Mouse (Mus musculus) MEL (cell line): ENCODE measurements around the gene Myo1c. TPM values are rescaled to one million over a fixed set of nuclear protein-coding genes. Genes with fewer than 3 reads are reported as not detected.
A peak's percentile ranks its signal among the peaks of the same experiment; 100 is the strongest.

ENCODE experiments used
- DNase-seq: peaks from one replicate; pipeline ENCODE4 v3.0.0; 2011; ENCODE audit warnings: low read depth, low spot score
- H3K27ac ChIP-seq: 2 replicates; pipeline ENCODE4 v1.5.1; 2012; ENCODE audit warnings: low read depth, mild to moderate bottlenecking, control low read depth, low read length, moderate library complexity; ENCODE audit not compliant: control insufficient read depth
- H3K27me3 ChIP-seq, 2 experiments: fragments of 150-350 bp in 1 of 2; sonication (generic) in 1 of 2; 2 replicates each; pipeline ENCODE4 v1.6.1; 2012; ENCODE audit warnings: low read length in 2 of 2, mild to moderate bottlenecking in 2 of 2, improper control_type of control experiment in 1 of 2, moderate library complexity in 1 of 2; ENCODE audit not compliant: insufficient read depth in 2 of 2, control insufficient read depth in 1 of 2
- H3K36me3 ChIP-seq, 2 experiments: 2 replicates each; pipeline ENCODE4 v1.6.1; 2012 to 2014; ENCODE audit warnings: low read length in 2 of 2, improper control_type of control experiment in 1 of 2, inconsistent platforms in 1 of 2, mild to moderate bottlenecking in 1 of 2; ENCODE audit not compliant: insufficient read depth in 2 of 2, control insufficient read depth in 1 of 2
- H3K4me1 ChIP-seq, 2 experiments: fragments of 150-350 bp in 1 of 2; sonication (generic) in 1 of 2; 2 replicates each; pipeline ENCODE4 v1.6.1; 2012; ENCODE audit warnings: low read length in 2 of 2, improper control_type of control experiment in 1 of 2, mild to moderate bottlenecking in 1 of 2; ENCODE audit not compliant: insufficient read depth in 2 of 2, control insufficient read depth in 1 of 2
- H3K4me3 ChIP-seq, 2 experiments: fragments of 150-350 bp in 1 of 2; sonication (generic) in 1 of 2; 2 replicates each; pipeline ENCODE4 v1.5.1; 2012; ENCODE audit warnings: low read depth in 2 of 2, low read length in 2 of 2, mild to moderate bottlenecking in 2 of 2, moderate library complexity in 2 of 2, control low read depth in 1 of 2, improper control_type of control experiment in 1 of 2; ENCODE audit not compliant: control insufficient read depth in 1 of 2, insufficient read depth in 1 of 2
- H3K79me2 ChIP-seq: 2 replicates; pipeline ENCODE4 v1.6.1; 2012; ENCODE audit warnings: mild to moderate bottlenecking, low read length, moderate library complexity; ENCODE audit not compliant: control insufficient read depth, poor library complexity, insufficient read depth
- H3K9ac ChIP-seq: 2 replicates; pipeline ENCODE4 v1.6.1; 2012; ENCODE audit warnings: low read depth, mild to moderate bottlenecking, control low read depth, low read length, moderate library complexity; ENCODE audit not compliant: control insufficient read depth, poor library complexity, severe bottlenecking
- H3K9me3 ChIP-seq: fragments of 150-350 bp; sonication (generic); replicated peaks from 2 replicates; pipeline ENCODE4 v1.6.1; 2012; ENCODE audit warnings: mild to moderate bottlenecking, low read length, improper control_type of control experiment, moderate library complexity; ENCODE audit not compliant: insufficient read depth
- CHD1 ChIP-seq: IDR thresholded peaks from 2 replicates; pipeline ENCODE4 v1.6.1; 2012; ENCODE audit warnings: low read depth, mild to moderate bottlenecking, inconsistent platforms, low read length, improper control_type of control experiment
- EP300 ChIP-seq, 2 experiments: IDR thresholded peaks; 2 replicates each; pipeline ENCODE4 v1.6.1; 2011; ENCODE audit warnings: improper control_type of control experiment in 2 of 2, low read length in 2 of 2, low read depth in 1 of 2, mild to moderate bottlenecking in 1 of 2
- ETS1 ChIP-seq: IDR thresholded peaks from 2 replicates; pipeline ENCODE4 v1.6.1; 2012; ENCODE audit warnings: low read depth, mild to moderate bottlenecking, inconsistent platforms, low read length, improper control_type of control experiment, moderate library complexity
- GABPA ChIP-seq: IDR thresholded peaks from 2 replicates; pipeline ENCODE4 v1.6.1; 2012; ENCODE audit warnings: low read depth, mild to moderate bottlenecking, inconsistent platforms, low read length, improper control_type of control experiment, moderate library complexity
- MAFK ChIP-seq: IDR thresholded peaks from 2 replicates; pipeline ENCODE4 v1.6.1; 2011; ENCODE audit warnings: low read depth, mild to moderate bottlenecking, low read length, improper control_type of control experiment, borderline replicate concordance
- MYB ChIP-seq: IDR thresholded peaks from 2 replicates; pipeline ENCODE4 v1.6.1; 2011; ENCODE audit warnings: mild to moderate bottlenecking, low read depth, low read length, improper control_type of control experiment
- NELFE ChIP-seq: IDR thresholded peaks from 2 replicates; pipeline ENCODE4 v1.6.1; 2011; ENCODE audit warnings: low read depth, low read length, improper control_type of control experiment
- POLR2A ChIP-seq, 2 experiments: IDR thresholded peaks; 2 replicates each; pipeline ENCODE4 v1.6.1; 2011 to 2012; ENCODE audit warnings: low read length in 2 of 2, mild to moderate bottlenecking in 2 of 2, control low read depth in 1 of 2, improper control_type of control experiment in 1 of 2, low read depth in 1 of 2, moderate library complexity in 1 of 2; ENCODE audit not compliant: control insufficient read depth in 1 of 2, insufficient read depth in 1 of 2, poor library complexity in 1 of 2
- RCOR1 ChIP-seq: IDR thresholded peaks from 2 replicates; pipeline ENCODE4 v1.6.1; 2012; ENCODE audit warnings: low read depth, mild to moderate bottlenecking, inconsistent platforms, low read length, improper control_type of control experiment
- SMC3 ChIP-seq: IDR thresholded peaks from 2 replicates; pipeline ENCODE4 v1.6.1; 2011; ENCODE audit warnings: low read depth, low read length, improper control_type of control experiment
- TAL1 ChIP-seq: IDR thresholded peaks from 2 replicates; pipeline ENCODE4 v1.6.1; 2012; ENCODE audit warnings: mild to moderate bottlenecking, inconsistent platforms, low read length, moderate library complexity, mixed read lengths
- USF1 ChIP-seq: IDR thresholded peaks from 2 replicates; pipeline ENCODE4 v1.6.1; 2014; ENCODE audit warnings: low read depth, mild to moderate bottlenecking, inconsistent platforms, low read length, improper control_type of control experiment, moderate library complexity
- USF2 ChIP-seq, 2 experiments: IDR thresholded peaks; 2 replicates each; pipeline ENCODE4 v1.6.1; 2011 to 2012; ENCODE audit warnings: improper control_type of control experiment in 2 of 2, low read length in 2 of 2, borderline replicate concordance in 1 of 2, inconsistent platforms in 1 of 2, low read depth in 1 of 2, mild to moderate bottlenecking in 1 of 2; ENCODE audit not compliant: insufficient read depth in 1 of 2
- ZMIZ1 ChIP-seq: IDR thresholded peaks from 2 replicates; pipeline ENCODE4 v1.6.1; 2012; ENCODE audit warnings: low read depth, mild to moderate bottlenecking, inconsistent platforms, low read length, improper control_type of control experiment, moderate library complexity
- polyA plus RNA-seq, 2 experiments: library from polyadenylated mRNA; stranded (reverse) in 1 of 2; unstranded in 1 of 2; fragments of >175 nt in 1 of 2; fragments of >200 nt in 1 of 2; gene quantifications; 2 replicates each; pipeline versions ENCODE4 v1.2.1 to v1.2.4; 2012; ENCODE audit warnings: low replicate concordance in 2 of 2, low read depth in 1 of 2; ENCODE audit not compliant: insufficient read length in 2 of 2, insufficient read depth in 1 of 2, missing spikeins in 1 of 2
- total RNA-seq: library from RNA; depleted of rRNA; stranded (reverse); fragments of 300-350 nt; gene quantifications from 2 replicates; pipeline ENCODE4 v1.2.3, GENCODE M21; 2012

The Myo1c gene
- total and polyA plus RNA-seq, 3 experiments: 33.2 to 45.6 TPM; not detected in 1

DNA sequence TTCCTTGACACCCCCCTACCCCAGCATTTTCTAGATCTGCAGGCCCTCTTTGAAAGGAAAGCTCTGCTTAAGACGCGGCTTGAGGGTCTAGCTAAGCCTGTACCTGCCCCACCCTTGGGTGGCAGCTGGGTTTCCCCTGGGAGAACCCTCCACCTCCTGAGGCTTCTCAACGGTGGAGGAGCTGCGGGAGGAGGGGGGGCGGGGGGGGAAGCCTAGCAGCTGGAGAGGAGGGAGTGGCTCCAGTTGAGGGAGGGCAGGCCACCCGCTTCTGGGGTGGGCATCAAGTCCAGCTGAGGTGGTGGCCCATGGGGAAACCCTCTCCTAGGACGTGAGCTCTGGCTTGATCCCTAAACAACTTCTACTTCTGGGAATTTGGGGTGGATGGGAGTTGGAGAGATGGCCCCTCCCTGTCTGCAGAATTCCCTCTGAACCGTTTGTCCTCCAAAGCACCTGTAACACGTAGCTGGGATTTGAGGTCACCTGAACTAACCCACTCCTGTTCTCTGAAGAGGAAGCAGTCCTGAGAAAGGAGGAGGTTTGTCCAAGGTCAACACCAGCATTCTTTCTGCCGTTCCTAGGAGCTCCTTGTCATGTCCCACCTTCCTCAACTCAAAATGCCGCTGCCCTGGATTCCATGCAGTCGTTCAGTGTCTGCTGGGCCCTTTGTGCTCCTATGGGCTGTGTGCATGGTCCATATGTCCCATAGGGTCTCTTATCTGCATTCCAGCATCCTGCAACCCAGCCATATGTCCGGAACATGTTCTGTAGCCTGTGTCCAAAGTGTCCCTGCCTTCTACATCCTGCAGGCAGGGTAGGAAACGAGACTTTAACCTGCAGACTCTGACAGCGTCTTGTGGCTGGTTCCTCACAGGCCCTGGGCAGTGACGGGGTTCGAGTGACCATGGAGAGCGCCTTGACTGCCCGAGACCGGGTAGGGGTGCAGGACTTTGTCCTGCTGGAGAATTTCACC, 6.6 kb downstream of the Myo1c start:
- H3K27ac ChIP-seq: no peak overlapping the region

DNA sequence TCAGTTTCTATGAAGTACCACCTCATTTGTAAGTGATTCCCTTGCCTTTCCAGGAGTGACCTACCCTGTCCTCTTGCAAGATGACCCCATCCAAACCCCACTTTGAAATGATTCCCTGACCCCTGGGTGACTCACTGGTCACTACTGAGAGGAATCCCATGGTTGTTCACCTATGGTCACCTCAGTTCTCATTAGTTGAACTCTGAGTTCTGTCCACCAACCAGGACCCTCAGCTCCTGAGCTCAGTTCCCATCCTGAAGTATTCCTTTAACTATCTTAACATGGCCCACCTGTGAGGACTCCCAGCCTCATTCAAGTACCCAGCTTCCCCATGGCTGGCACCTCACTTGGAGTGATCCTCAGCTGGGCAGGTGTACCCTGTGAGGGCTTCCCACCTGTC, 7.5 kb downstream of the Myo1c start:
- peaks cover 4 to 11% of the 10 kb centered on the region in 2 experiments for H3K4me1 ChIP-seq
- H3K36me3 ChIP-seq: peaks cover 0 to 3% of the 10 kb centered on the region in 2 experiments
- H3K27me3 ChIP-seq: no peaks in the 10 kb centered on the region
- H3K79me2 ChIP-seq: peaks cover 7% of the 10 kb centered on the region
- H3K27ac ChIP-seq: no peak overlapping the region
- H3K4me3 ChIP-seq: no peak overlapping the region
- H3K9ac ChIP-seq: no peak overlapping the region
- DNase-seq: no peak
- no peaks in the 10 kb centered on the region for H3K9me3 ChIP-seq
- TF ChIP-seq USF1: no peak
- TF ChIP-seq USF2 (IDR thresholded peaks at IDR 0.05; ENCODE audit: borderline replicate concordance in 1 of 2, insufficient read depth in 1 of 2, low read depth in 1 of 2, low read length in 2 of 2): no peak
- TF ChIP-seq SMC3: no peak
- no peak for TF ChIP-seq GABPA
- no peak for TF ChIP-seq CHD1
- no peak for TF ChIP-seq MYB
- TF ChIP-seq ETS1: no peak
- no peak for TF ChIP-seq RCOR1
- TF ChIP-seq POLR2A (IDR thresholded peaks at IDR 0.05; ENCODE audit: control insufficient read depth in 1 of 2, insufficient read depth in 1 of 2, low read depth in 1 of 2, low read length in 2 of 2, poor library complexity in 1 of 2): no peak
- no peak for TF ChIP-seq ZMIZ1

More for the DNA sequence above, 6.6 kb downstream of the Myo1c start:
- H3K27me3 ChIP-seq: no peaks in the 10 kb centered on the region
- peak overlapping the region; percentile 62 to 81 for H3K4me3 ChIP-seq
- H3K9me3 ChIP-seq: no peaks in the 10 kb centered on the region
- peaks cover 2 to 3% of the 10 kb centered on the region in 2 experiments for H3K36me3 ChIP-seq
- peak overlapping the region; percentile 81 for H3K9ac ChIP-seq
- DNase-seq: no peak
- H3K4me1 ChIP-seq: peaks cover 4 to 16% of the 10 kb centered on the region in 2 experiments
- TF ChIP-seq NELFE (no peak), USF2 (IDR thresholded peaks at IDR 0.05; ENCODE audit: borderline replicate concordance in 1 of 2, insufficient read depth in 1 of 2, low read depth in 1 of 2, low read length in 2 of 2) (no peak), EP300 (IDR thresholded peaks at IDR 0.05; ENCODE audit: low read depth in 1 of 2, low read length in 2 of 2) (no peak), TAL1 (no peak), CHD1 (no peak), ZMIZ1 (no peak), MAFK (no peak)
- peaks cover 13% of the 10 kb centered on the region for H3K79me2 ChIP-seq
